Mouse (Mus musculus) small intestine, adult 2 months (tissue): Measurements from ENCODE around the gene Plekhm1.

ENCODE experiments used
- CTCF ChIP-seq: fragments of 200-500 bp; IDR thresholded peaks from 2 replicates; pipeline ENCODE4 v1.5.1; 2012; ENCODE audit warnings: low read depth, mild to moderate bottlenecking, control low read depth, inconsistent platforms, low read length, moderate library complexity, mixed read lengths; ENCODE audit not compliant: insufficient replicate concordance, insufficient read length; ENCODE audit errors: extremely low read depth
- POLR2A ChIP-seq: fragments of 200-500 bp; IDR thresholded peaks from 2 replicates; pipeline ENCODE4 v1.6.1; 2012; ENCODE audit warnings: low read depth, mild to moderate bottlenecking, control low read depth, inconsistent platforms, low read length, moderate library complexity

DNA sequence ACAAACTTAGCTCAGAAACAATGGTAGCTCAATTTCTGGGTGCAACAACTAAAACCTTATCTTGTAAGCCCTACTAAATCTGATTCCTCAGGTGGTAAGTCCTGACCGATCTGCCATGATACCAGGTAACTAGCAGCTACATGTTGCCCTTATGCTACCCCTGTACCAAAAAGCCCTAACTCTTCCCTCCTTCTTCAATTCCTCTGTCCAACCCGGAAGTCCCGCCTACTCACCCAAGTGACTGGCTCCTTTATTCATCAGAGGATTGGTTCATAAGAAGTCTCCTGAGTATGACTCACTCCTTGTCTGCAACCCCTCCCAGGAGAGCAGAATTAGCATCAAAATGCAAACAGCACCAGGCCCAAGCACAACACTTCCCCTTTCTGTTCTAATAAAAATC, 31.2 kb upstream of the Plekhm1 start:
- no peak for TF ChIP-seq CTCF
- TF ChIP-seq POLR2A, result no peak
